Mouse (Mus musculus) adrenal gland, postnatal 14 days (tissue): ENCODE measurements around the gene Nr6a1. TPM values are rescaled to one million over a fixed set of nuclear protein-coding genes. Genes with fewer than 3 reads are reported as not detected.

Experiments
- DNase-seq: peaks from one replicate; pipeline ENCODE4 v3.0.0; 2021; ENCODE audit warnings: mixed read lengths
- total RNA-seq: library from RNA; stranded (reverse); gene quantifications from 2 replicates; pipeline ENCODE4 v1.2.3, GENCODE M21; 2021

Nr6a1 gene
- total RNA-seq, 1 experiment from 2014 or later: 4.5 TPM

- no peak for DNase-seq
These were observed 9.9 kb upstream of the Nr6a1 start for GRCm38 (mm10) chr2:38937396-38937795.

- DNase-seq: no peak
These were observed 9.4 kb upstream of the Nr6a1 start for GRCm38 (mm10) chr2:38936721-38937378.

- DNase-seq: no peak
These were observed 7.4 kb upstream of the Nr6a1 start for GRCm38 (mm10) chr2:38934936-38935335.

GRCm38 (mm10) chr2:38933931-38934330 lies 6.4 kb upstream of the Nr6a1 start:
- DNase-seq: no peak

- DNase-seq: peak; percentile 92
These were observed 4.6 kb upstream of the Nr6a1 start, which contains the start of gene Olfml2a for GRCm38 (mm10) chr2:38931851-38932667. TSS of gene Olfml2a (plus strand) at chr2:38931978.

GRCm38 (mm10) chr2:38930269-38930668 lies 2.8 kb upstream of the Nr6a1 start:
- DNase-seq: no peak

GRCm38 (mm10) chr2:38926145-38926891 lies 1.2 kb downstream of the Nr6a1 start:
- DNase-seq: peak; percentile 96

GRCm38 (mm10) chr2:38925171-38926080 lies 2.1 kb downstream of the Nr6a1 start:
- DNase-seq: peak; percentile 48

GRCm38 (mm10) chr2:38924571-38924970 lies 2.9 kb downstream of the Nr6a1 start:
- DNase-seq: no peak

GRCm38 (mm10) chr2:38923911-38924310 lies 3.6 kb downstream of the Nr6a1 start:
- no peak for DNase-seq

GRCm38 (mm10) chr2:38923471-38923870 lies 4.0 kb downstream of the Nr6a1 start:
- no peak for DNase-seq

GRCm38 (mm10) chr2:38921374-38921773 lies 6.1 kb downstream of the Nr6a1 start:
- DNase-seq: no peak

- no peak for DNase-seq
These were observed 10.4 kb downstream of the Nr6a1 start for GRCm38 (mm10) chr2:38916947-38917691.

GRCm38 (mm10) chr2:38914965-38915364 lies 12.5 kb downstream of the Nr6a1 start:
- DNase-seq: no peak

- no peak for DNase-seq
These were observed 13.0 kb downstream of the Nr6a1 start for GRCm38 (mm10) chr2:38914517-38914916.

GRCm38 (mm10) chr2:38908604-38909003 lies 18.9 kb downstream of the Nr6a1 start:
- no peak for DNase-seq

GRCm38 (mm10) chr2:38906097-38906496 lies 21.4 kb downstream of the Nr6a1 start:
- DNase-seq: peak; percentile 45

- DNase-seq: no peak
These were observed 23.2 kb downstream of the Nr6a1 start for GRCm38 (mm10) chr2:38904290-38904689.

- no peak for DNase-seq
These were observed 24.6 kb downstream of the Nr6a1 start for GRCm38 (mm10) chr2:38902866-38903265.

- no peak for DNase-seq
These were observed 46.4 kb downstream of the Nr6a1 start for GRCm38 (mm10) chr2:38880907-38881672.
